ENCODE assay signal across 9 mouse cellular contexts in genomic region chr7:135485796-135486410, GRCm38 (mm10). TPM values are rescaled to one million over a fixed set of nuclear protein-coding genes. Genes with fewer than 3 reads are reported as not detected.
DNase-seq lines count a peak whose midpoint lies in the region; ATAC-seq and TF ChIP-seq lines count a peak whose summit lies in the region.
"Had no signal": no experiment of that assay in that cellular context is flagged by ENCODE, and none has a peak within 500 bp of the region (broad histone marks: within the 10 kb centered on the region; RNA-seq: fewer than 3 reads in every experiment).

No protein-coding gene starts in this region.

- H3K4me3 ChIP-seq in kidney, embryonic 15.5 days (replicated peaks): no peak overlapping the region
- H3K4me3 ChIP-seq in embryonic facial prominence, embryonic 12.5 days: no peak overlapping the region
- H3K4me3 ChIP-seq in intestine, postnatal 0 days (ENCODE audit: low read depth, low read length): no peak overlapping the region
- no peak overlapping the region for H3K4me3 ChIP-seq in heart, embryonic 12.5 days

- TF ChIP-seq CTCF in intestine, postnatal 0 days (IDR thresholded peaks at IDR 0.05; ENCODE audit: low read depth): peak; percentile 63

- 0 out of 2 replicates have a peak, but pooled peaks have one; percentile 46 for ATAC-seq in kidney, embryonic 15.5 days (replicated peaks; ENCODE audit: low FRiP score)
- ATAC-seq in embryonic facial prominence, embryonic 12.5 days (ENCODE audit: insufficient number of reproducible peaks, insufficient read depth, low FRiP score, low TSS enrichment): 0 out of 2 replicates have a peak, but pooled peaks have one; percentile 66
- no peak; the same call in 1 of the 2 replicates for ATAC-seq in intestine, postnatal 0 days
- ATAC-seq in heart, embryonic 12.5 days (ENCODE audit: insufficient number of reproducible peaks, low FRiP score): no peak; the same call in 1 of the 2 replicates

- no peak for DNase-seq in kidney, adult 11 months
- peak; percentile 59 for DNase-seq in adrenal gland, postnatal 14 days
- peak; percentile 36 for DNase-seq in lung, postnatal 10 days
- DNase-seq in skeletal muscle tissue, adult 2 months (ENCODE audit: low read depth, low spot score): peak; percentile 10

- H3K9me3 ChIP-seq in kidney, embryonic 15.5 days (replicated peaks): no peaks in the 10 kb centered on the region
- H3K9me3 ChIP-seq in embryonic facial prominence, embryonic 12.5 days: no peaks in the 10 kb centered on the region
- H3K9me3 ChIP-seq in intestine, postnatal 0 days (ENCODE audit: control insufficient read depth): no peaks in the 10 kb centered on the region
- no peaks in the 10 kb centered on the region for H3K9me3 ChIP-seq in heart, embryonic 12.5 days (replicated peaks)

- H3K4me2 ChIP-seq in kidney, embryonic 15.5 days: no peak overlapping the region
- H3K4me2 ChIP-seq in embryonic facial prominence, embryonic 12.5 days (replicated peaks): no peak overlapping the region; the same call in 1 of the 2 replicates
- no peak overlapping the region for H3K4me2 ChIP-seq in intestine, postnatal 0 days (replicated peaks; ENCODE audit: low read depth)
- no peak overlapping the region for H3K4me2 ChIP-seq in heart, embryonic 12.5 days

- 0 out of 2 replicates have a peak, but pooled peaks cover 9% of the 10 kb centered on the region for H3K4me1 ChIP-seq in kidney, embryonic 15.5 days
- peaks cover 16% of the 10 kb centered on the region for H3K4me1 ChIP-seq in embryonic facial prominence, embryonic 12.5 days
- no peaks in the 10 kb centered on the region for H3K4me1 ChIP-seq in intestine, postnatal 0 days (replicated peaks; ENCODE audit: control insufficient read depth, insufficient read depth, low read length)
- H3K4me1 ChIP-seq in heart, embryonic 12.5 days (replicated peaks): peaks cover 6% of the 10 kb centered on the region; the same call in 1 of the 2 replicates

- no peak overlapping the region for H3K9ac ChIP-seq in kidney, embryonic 15.5 days
- no peak overlapping the region for H3K9ac ChIP-seq in embryonic facial prominence, embryonic 12.5 days
- no peak overlapping the region for H3K9ac ChIP-seq in intestine, postnatal 0 days (ENCODE audit: low read depth, low read length)
- H3K9ac ChIP-seq in heart, embryonic 12.5 days: no peak overlapping the region

- WGBS in kidney, embryonic 15.5 days: 26% methylated on average over 12 of the region's 12 CpGs
- WGBS in embryonic facial prominence, embryonic 12.5 days: 17% methylated on average over 12 of the region's 12 CpGs
- 45% methylated on average over 12 of the region's 12 CpGs for WGBS in intestine, postnatal 0 days
- 30% methylated on average over 12 of the region's 12 CpGs for WGBS in heart, embryonic 12.5 days

- no peaks in the 10 kb centered on the region for H3K36me3 ChIP-seq in kidney, embryonic 15.5 days
- no peaks in the 10 kb centered on the region for H3K36me3 ChIP-seq in embryonic facial prominence, embryonic 12.5 days
- H3K36me3 ChIP-seq in intestine, postnatal 0 days (ENCODE audit: control insufficient read depth, insufficient read depth): no peaks in the 10 kb centered on the region
- H3K36me3 ChIP-seq in heart, embryonic 12.5 days: no peaks in the 10 kb centered on the region

- no peak overlapping the region for H3K27ac ChIP-seq in kidney, embryonic 15.5 days
- H3K27ac ChIP-seq in embryonic facial prominence, embryonic 12.5 days: no peak overlapping the region
- H3K27ac ChIP-seq in intestine, postnatal 0 days (ENCODE audit: low read depth, low read length): no peak overlapping the region
- H3K27ac ChIP-seq in heart, embryonic 12.5 days (ENCODE audit: poor library complexity, severe bottlenecking): no peak overlapping the region

- H3K27me3 ChIP-seq in kidney, embryonic 15.5 days: peaks cover 33% of the 10 kb centered on the region
- H3K27me3 ChIP-seq in embryonic facial prominence, embryonic 12.5 days: no peaks in the 10 kb centered on the region
- no peaks in the 10 kb centered on the region for H3K27me3 ChIP-seq in intestine, postnatal 0 days (replicated peaks; ENCODE audit: control insufficient read depth, insufficient read depth, low read length)
- peaks cover 42% of the 10 kb centered on the region for H3K27me3 ChIP-seq in heart, embryonic 12.5 days (replicated peaks)

RNA-seq across cellular contexts. Expression of gene Clrn3, which starts 42.6 kb away (rescaled TPM):
- polyA plus RNA-seq in kidney, embryonic 15.5 days (2015; fragmentation: Nextera tagmentation; extraction: Ambion mirVana): 8.9 and 9.4 TPM in 2 replicates
- not detected in 2 replicates for total RNA-seq in adrenal gland, postnatal 14 days (2021)
- polyA plus RNA-seq in embryonic facial prominence, embryonic 12.5 days (2016; fragmentation: Nextera tagmentation; extraction: Ambion mirVana): not detected in 2 replicates
- polyA plus RNA-seq in intestine, postnatal 0 days (2015; fragmentation: Nextera tagmentation; extraction: Ambion mirVana): 61.7 and 63.6 TPM in 2 replicates
- polyA plus RNA-seq in heart, embryonic 12.5 days (2016; fragmentation: Nextera tagmentation; extraction: Ambion mirVana): not detected in 2 replicates
- polyA plus RNA-seq: spleen, adult 2 months had no signal

RNA-seq across cellular contexts. Expression of gene Ptpre, which starts 51.4 kb away (rescaled TPM):
- polyA plus RNA-seq in kidney, embryonic 15.5 days (2015; fragmentation: Nextera tagmentation; extraction: Ambion mirVana): 1.6 TPM in 2 replicates
- total RNA-seq in adrenal gland, postnatal 14 days (2021): 4.4 and 8.0 TPM in 2 replicates
- polyA plus RNA-seq in embryonic facial prominence, embryonic 12.5 days (2016; fragmentation: Nextera tagmentation; extraction: Ambion mirVana): 2.4 and 2.5 TPM in 2 replicates
- 4.7 and 5.2 TPM in 2 replicates for polyA plus RNA-seq in intestine, postnatal 0 days (2015; fragmentation: Nextera tagmentation; extraction: Ambion mirVana)
- 2.7 and 2.8 TPM in 2 replicates for polyA plus RNA-seq in heart, embryonic 12.5 days (2016; fragmentation: Nextera tagmentation; extraction: Ambion mirVana)

Comparison
In these comparisons a context has a peak if more than half of its experiments do, and no peak if none do; other contexts are left out.
1. ATAC-seq: peak in kidney, embryonic 15.5 days (single experiment) and embryonic facial prominence, embryonic 12.5 days (single experiment); none in intestine, postnatal 0 days (single experiment) and heart, embryonic 12.5 days (single experiment).